Mouse (Mus musculus) yolk sac, embryonic 10.5 days (tissue): ENCODE measurements at regions not wholly inside any gene's neighbourhood (a gene's known extent, or its start where the extent isn't known, plus 50 kb on each side); places are given as distances from the start of the nearest gene placed in this dataset.

ENCODE experiments used
- DNase-seq: peaks from one replicate; pipeline ENCODE4 v3.0.0-alpha.2; 2017; ENCODE audit warnings: low spot score

DNA sequence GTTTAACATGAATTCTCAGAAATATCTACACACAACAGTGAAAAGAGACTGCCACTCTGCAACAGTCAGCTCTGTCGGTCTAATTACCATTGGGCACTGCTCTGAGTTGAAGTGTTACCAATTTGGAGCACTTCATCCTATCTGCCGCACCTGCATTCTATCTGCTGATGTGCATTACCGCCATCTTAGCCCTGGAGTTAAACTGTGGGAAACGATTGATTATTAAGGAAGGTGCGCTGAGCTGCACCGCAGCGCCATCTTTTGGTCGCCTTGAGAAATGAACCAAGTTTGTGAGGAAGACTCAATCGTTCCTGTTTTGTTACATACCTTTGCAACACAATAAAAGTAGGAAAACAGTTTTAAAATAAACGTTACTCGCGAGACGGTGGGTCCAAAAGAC is 110.5 kb downstream of the Rergl start:
- DNase-seq: peak; percentile 9

- no peak for DNase-seq
Observed at GRCm38 (mm10) chr6:139350939-139351338, 150.8 kb downstream of the Rergl start.

- no peak for DNase-seq
Observed at GRCm38 (mm10) chr6:139325226-139325625, 176.6 kb downstream of the Rergl start.

GRCm38 (mm10) chr6:139307651-139308050 is 194.1 kb downstream of the Rergl start:
- no peak for DNase-seq

DNA sequence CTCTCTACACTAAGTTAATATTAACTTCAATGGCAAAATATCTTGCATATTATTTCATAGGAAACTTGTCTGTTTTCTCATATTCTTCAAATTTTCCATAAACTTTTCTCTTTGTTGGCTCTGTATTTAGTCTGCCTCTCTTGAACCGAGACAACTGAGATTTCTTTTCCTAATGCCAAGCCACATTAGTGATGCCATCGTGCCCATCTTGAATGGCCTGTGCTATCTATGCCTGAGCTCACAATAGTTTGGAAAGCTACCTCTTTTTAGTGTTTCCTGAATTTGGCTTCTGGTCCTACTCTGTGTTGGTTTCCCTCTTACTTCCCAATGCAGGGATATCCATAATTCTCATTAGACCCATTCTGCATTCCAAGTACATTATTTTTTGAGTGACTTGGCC is 197.5 kb downstream of the Rergl start:
- DNase-seq: no peak

DNA sequence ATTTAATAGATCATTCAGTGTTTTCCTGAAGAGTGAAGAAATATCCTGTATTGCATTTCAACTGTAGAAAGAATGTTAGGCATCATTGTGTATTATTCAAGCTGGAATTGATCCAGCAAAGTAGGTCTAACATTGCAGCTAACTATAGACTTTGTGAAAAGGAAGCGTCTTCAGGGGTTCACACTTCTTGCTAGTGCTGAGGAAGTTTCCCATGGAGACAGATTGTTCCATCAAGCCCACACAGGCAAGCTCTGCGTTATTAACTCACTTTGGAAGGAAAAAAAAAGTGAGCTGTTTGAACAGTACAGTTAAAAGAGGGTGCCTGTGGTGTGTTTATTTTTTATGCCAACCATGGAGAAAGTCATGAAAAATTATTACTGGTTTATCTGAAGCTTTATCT is 206.1 kb downstream of the Rergl start:
- DNase-seq: no peak

GRCm38 (mm10) chr6:139279093-139279492 is 222.7 kb downstream of the Rergl start:
- DNase-seq: no peak

GRCm38 (mm10) chr6:139275512-139275911 is 226.3 kb downstream of the Rergl start:
- no peak for DNase-seq

- DNase-seq: no peak
Observed at GRCm38 (mm10) chr6:139253704-139254103, 248.1 kb downstream of the Rergl start.

GRCm38 (mm10) chr6:139248920-139249547 is 252.7 kb downstream of the Rergl start:
- DNase-seq: peak; percentile 17

GRCm38 (mm10) chr6:139226127-139226526 is 275.6 kb downstream of the Rergl start:
- DNase-seq: no peak

DNA sequence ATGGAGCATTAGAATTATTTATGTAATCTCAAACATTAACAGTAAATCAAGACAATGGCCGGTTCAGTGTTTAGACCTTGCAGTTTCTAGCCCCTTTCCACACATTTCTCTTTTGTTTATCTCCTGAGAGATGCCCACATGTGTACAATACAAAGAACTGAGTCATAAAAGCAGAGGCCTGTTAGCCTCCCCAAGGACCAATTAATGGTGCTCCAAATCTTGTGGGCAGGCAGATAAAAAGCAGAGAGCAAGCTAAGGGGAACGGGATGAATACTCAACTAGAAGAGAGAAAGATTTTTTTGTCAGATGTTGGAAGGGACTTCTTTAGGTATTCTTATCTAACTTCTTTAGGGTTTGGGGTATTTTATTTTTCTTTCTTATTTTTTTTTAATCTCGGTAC is 287.3 kb downstream of the Rergl start:
- DNase-seq: no peak

DNA sequence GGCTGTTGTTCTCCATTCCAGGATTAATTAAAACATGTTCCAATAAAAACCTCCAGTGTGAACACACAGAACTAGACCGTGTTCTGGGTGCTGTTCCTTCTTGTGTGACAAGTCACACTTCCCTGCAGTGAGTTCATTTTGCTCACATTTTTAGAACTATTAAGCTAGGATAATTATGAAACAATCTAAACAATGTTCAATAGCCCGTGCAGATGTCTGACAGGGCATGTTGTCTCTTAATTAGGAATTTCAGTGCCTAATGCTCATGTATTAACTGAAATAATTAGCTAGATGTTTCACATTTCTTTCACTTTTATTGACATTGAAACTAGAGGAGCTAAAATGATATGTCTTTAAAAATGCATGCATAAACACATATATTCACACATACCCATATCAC is 291.5 kb downstream of the Rergl start:
- no peak for DNase-seq

- no peak for DNase-seq
Observed at GRCm38 (mm10) chr6:139198601-139199000, 303.2 kb downstream of the Rergl start.

DNA sequence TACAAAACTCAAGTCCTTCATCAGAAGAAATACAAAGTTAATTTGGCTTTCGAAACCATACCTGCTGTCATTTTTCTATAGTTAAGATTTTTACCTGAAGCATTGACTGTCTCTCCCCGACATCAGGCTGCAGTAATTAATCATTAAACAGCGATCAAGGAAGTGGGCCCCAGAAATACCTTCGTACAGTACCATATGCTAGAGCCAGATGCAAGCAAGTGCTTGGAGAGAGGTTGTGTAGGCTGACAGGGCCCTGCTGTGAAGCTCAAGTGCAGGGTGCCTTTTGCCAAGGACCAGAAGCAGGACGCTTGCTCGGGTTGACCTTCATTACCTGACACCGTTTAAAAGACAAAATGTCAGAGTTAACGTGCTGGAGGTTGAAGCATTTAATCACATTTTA is 315.3 kb downstream of the Rergl start:
- no peak for DNase-seq

DNA sequence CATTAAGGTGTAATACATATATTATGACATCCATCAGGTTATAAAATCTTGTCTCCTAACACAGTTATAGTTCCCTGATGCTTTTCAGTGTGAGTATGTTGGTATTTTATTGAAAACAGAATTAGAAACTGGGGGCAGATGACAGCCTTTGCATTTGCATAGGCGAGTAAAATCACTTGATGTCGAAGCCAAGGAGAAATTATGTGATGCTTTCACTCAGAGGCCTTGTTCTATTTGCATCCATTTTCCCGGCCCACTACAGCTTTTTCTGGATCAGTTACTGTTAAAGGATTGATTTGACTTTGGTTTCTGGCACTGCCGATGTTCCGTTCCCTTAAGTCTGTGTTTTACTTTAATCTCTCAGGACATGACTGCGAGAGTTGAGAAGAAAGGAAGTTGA is 341.4 kb downstream of the Rergl start:
- DNase-seq: no peak

DNA sequence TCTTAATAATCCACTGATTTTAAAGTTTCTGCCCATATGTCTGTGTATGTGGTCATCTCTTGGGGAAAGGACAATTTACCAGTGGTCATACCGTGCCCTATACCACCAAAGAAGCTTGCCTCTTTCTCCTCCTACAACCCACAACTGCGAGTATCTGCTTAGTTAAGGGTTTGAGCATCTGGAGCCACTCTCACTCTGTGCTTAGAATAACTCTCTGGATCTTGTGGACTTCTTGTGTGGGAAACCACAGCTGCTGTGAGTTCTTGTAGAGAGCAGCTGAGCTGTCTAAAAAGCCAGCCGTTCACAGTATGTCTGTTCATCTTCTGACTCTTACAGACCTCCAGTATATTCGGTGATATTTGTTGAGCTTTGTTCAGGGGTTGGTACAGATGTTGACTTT is 342.0 kb downstream of the Rergl start:
- no peak for DNase-seq

GRCm38 (mm10) chr6:139154802-139155201 is 347.0 kb downstream of the Rergl start:
- no peak for DNase-seq

- DNase-seq: no peak
Observed at GRCm38 (mm10) chr6:139135693-139136092, 366.1 kb downstream of the Rergl start.

DNA sequence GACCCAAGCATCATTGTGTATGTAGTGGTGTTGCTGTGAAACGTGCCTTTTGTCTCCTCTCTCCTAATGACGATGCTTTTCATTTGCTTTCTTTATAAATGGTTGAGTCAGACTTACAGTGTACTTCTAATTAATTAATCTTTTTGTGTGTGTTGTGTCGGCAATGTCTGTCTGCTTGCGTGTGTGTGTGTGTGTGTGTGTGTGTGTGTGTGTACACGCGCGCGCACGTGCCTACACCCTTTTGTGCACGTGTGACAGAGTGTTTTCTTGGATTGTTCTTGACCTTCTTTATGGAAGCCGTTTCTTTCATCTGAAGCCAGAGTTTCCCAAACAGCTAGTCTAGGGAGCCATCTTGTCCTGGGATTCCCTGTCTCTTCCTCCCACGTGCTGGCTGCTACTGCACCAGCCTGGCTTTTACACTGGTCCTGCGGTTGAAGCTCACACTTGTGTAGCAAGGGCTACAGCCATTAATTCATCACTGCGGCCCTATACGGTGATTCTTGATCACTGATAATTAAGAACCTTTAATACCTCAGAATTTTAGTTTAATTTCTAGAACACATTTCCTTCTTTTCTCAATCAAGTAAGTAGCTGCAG is 369.6 kb downstream of the Rergl start:
- no peak for DNase-seq

DNA sequence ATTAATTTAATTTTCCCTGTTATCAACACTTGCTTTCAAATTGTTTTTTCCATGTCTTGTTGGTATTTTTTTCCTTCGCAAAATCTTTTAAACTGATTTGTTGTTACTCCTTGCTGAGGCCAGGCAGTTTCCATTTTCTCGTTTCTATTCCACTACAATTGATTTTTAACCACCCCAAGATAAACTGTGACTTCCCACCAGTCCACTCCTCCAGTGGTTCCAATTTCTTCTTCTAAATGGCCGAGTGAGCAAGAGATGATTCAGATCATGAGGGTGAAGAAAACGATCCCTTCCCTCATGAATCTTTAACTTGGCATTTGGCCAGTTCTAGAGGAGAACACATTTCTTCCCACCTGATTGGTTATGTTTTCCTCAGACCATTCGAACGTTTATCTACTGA is 393.5 kb downstream of the Rergl start:
- DNase-seq: no peak

DNA sequence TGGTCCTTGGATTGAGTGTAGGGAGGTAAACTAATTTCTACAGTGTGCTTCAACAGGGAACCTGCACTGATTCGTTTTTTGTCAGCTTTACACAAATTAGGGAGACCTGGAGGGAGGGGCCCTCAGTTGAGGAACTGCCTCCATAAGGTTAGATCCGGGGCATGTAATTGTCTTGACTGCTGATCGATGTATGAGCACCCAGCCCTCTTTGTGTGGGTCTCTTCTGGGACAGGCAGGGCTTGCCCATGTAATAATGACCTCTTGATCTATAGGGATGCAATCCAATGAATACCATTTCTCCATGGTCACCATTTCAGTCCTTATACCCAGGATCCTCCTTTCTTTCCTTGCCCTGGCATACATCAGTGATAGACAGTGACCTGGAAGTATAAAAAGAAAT is 398.4 kb downstream of the Rergl start:
- DNase-seq: no peak

- no peak for DNase-seq
Observed at GRCm38 (mm10) chr6:139099273-139099672, 402.5 kb downstream of the Rergl start.

- no peak for DNase-seq
Observed at GRCm38 (mm10) chr6:139075433-139075832, 417.1 kb upstream of the Igbp1b start.
